Mouse (Mus musculus): ENCODE data around the gene Adgrg6. TPM values are rescaled to one million over a fixed set of nuclear protein-coding genes. Genes with fewer than 3 reads are reported as not detected.
A peak's percentile ranks its signal among the peaks of the same experiment; 100 is the strongest.

The Adgrg6 gene
- polyA plus RNA-seq, 1 experiment from 2014 or later, result 0.48 TPM

GRCm38 (mm10) chr10:14511904-14512663 is 33.4 kb downstream of the Adgrg6 start:
- H3K27ac ChIP-seq (ENCODE audit: low read depth, low read length), result no peak overlapping the region
- no peak overlapping the region for H3K4me3 ChIP-seq (ENCODE audit: low read depth, low read length)
- H3K9me3 ChIP-seq (replicated peaks; ENCODE audit: control insufficient read depth, low read length), result no peaks in the 10 kb centered on the region
- H3K4me1 ChIP-seq (ENCODE audit: control insufficient read depth, insufficient read depth, low read length), result 0 out of 2 replicates have a peak, but pooled peaks cover 7% of the 10 kb centered on the region
- no peak overlapping the region for H3K9ac ChIP-seq (ENCODE audit: low read length)
- H3K36me3 ChIP-seq (ENCODE audit: control insufficient read depth, insufficient read depth, low read length), result no peaks in the 10 kb centered on the region
- peak; percentile 82 for ATAC-seq
- DNase-seq (ENCODE audit: low spot score), result peak; percentile 41
- no peak overlapping the region for H3K4me2 ChIP-seq (ENCODE audit: low read length)
- no peaks in the 10 kb centered on the region for H3K27me3 ChIP-seq (replicated peaks; ENCODE audit: control insufficient read depth, insufficient read depth, low read length)
- WGBS, result 8% methylated on average over 2 of the region's 2 CpGs

GRCm38 (mm10) chr10:14511157-14511556 is 34.3 kb downstream of the Adgrg6 start:
- WGBS, result 44% methylated on average over 3 of the region's 3 CpGs
- H3K4me2 ChIP-seq (ENCODE audit: low read length), result no peak overlapping the region
- no peak overlapping the region for H3K4me3 ChIP-seq (ENCODE audit: low read depth, low read length)
- H3K36me3 ChIP-seq (ENCODE audit: control insufficient read depth, insufficient read depth, low read length), result no peaks in the 10 kb centered on the region
- H3K9me3 ChIP-seq (replicated peaks; ENCODE audit: control insufficient read depth, low read length), result no peaks in the 10 kb centered on the region
- 0 out of 2 replicates have a peak, but pooled peaks cover 7% of the 10 kb centered on the region for H3K4me1 ChIP-seq (ENCODE audit: control insufficient read depth, insufficient read depth, low read length)
- ATAC-seq (no peak), DNase-seq (ENCODE audit: low spot score) (no peak)
- H3K27me3 ChIP-seq (replicated peaks; ENCODE audit: control insufficient read depth, insufficient read depth, low read length), result no peaks in the 10 kb centered on the region
- no peak overlapping the region for H3K9ac ChIP-seq (ENCODE audit: low read length)
- no peak overlapping the region for H3K27ac ChIP-seq (ENCODE audit: low read depth, low read length)

GRCm38 (mm10) chr10:14495658-14496057 is 49.8 kb downstream of the Adgrg6 start:
- DNase-seq (ENCODE audit: low spot score) (no peak), ATAC-seq (no peak)
- no peaks in the 10 kb centered on the region for H3K4me1 ChIP-seq (ENCODE audit: control insufficient read depth, insufficient read depth, low read length)
- H3K9ac ChIP-seq (ENCODE audit: low read length), result no peak overlapping the region
- no peak overlapping the region for H3K4me3 ChIP-seq (ENCODE audit: low read depth, low read length)
- no peaks in the 10 kb centered on the region for H3K9me3 ChIP-seq (replicated peaks; ENCODE audit: control insufficient read depth, low read length)
- H3K27me3 ChIP-seq (replicated peaks; ENCODE audit: control insufficient read depth, insufficient read depth, low read length), result no peaks in the 10 kb centered on the region
- H3K36me3 ChIP-seq (ENCODE audit: control insufficient read depth, insufficient read depth, low read length), result no peaks in the 10 kb centered on the region
- no peak overlapping the region for H3K27ac ChIP-seq (ENCODE audit: low read depth, low read length)
- H3K4me2 ChIP-seq (ENCODE audit: low read length), result no peak overlapping the region

- no peaks in the 10 kb centered on the region for H3K9me3 ChIP-seq (replicated peaks; ENCODE audit: control insufficient read depth, low read length)
- H3K4me1 ChIP-seq (ENCODE audit: control insufficient read depth, insufficient read depth, low read length), result no peaks in the 10 kb centered on the region
- H3K27me3 ChIP-seq (replicated peaks; ENCODE audit: control insufficient read depth, insufficient read depth, low read length), result no peaks in the 10 kb centered on the region
- ATAC-seq (no peak), DNase-seq (ENCODE audit: low spot score) (no peak)
- H3K4me3 ChIP-seq (ENCODE audit: low read depth, low read length), result no peak overlapping the region
- no peak overlapping the region for H3K9ac ChIP-seq (ENCODE audit: low read length)
- no peak overlapping the region for H3K27ac ChIP-seq (ENCODE audit: low read depth, low read length)
- no peaks in the 10 kb centered on the region for H3K36me3 ChIP-seq (ENCODE audit: control insufficient read depth, insufficient read depth, low read length)
- H3K4me2 ChIP-seq (ENCODE audit: low read length), result no peak overlapping the region
Observed at GRCm38 (mm10) chr10:14495204-14495603, 50.3 kb downstream of the Adgrg6 start.

GRCm38 (mm10) chr10:14491838-14492237 is 53.6 kb downstream of the Adgrg6 start:
- no peaks in the 10 kb centered on the region for H3K4me1 ChIP-seq (ENCODE audit: control insufficient read depth, insufficient read depth, low read length)
- no peak overlapping the region for H3K9ac ChIP-seq (ENCODE audit: low read length)
- H3K4me3 ChIP-seq (ENCODE audit: low read depth, low read length), result no peak overlapping the region
- H3K9me3 ChIP-seq (replicated peaks; ENCODE audit: control insufficient read depth, low read length), result no peaks in the 10 kb centered on the region
- no peaks in the 10 kb centered on the region for H3K27me3 ChIP-seq (replicated peaks; ENCODE audit: control insufficient read depth, insufficient read depth, low read length)
- no peak overlapping the region for H3K27ac ChIP-seq (ENCODE audit: low read depth, low read length)
- no peaks in the 10 kb centered on the region for H3K36me3 ChIP-seq (ENCODE audit: control insufficient read depth, insufficient read depth, low read length)
- H3K4me2 ChIP-seq (ENCODE audit: low read length), result no peak overlapping the region
- DNase-seq (ENCODE audit: low spot score), result no peak
- 81% methylated on average over 4 of the region's 4 CpGs for WGBS
- ATAC-seq, result no peak

- 82% methylated on average over 5 of the region's 5 CpGs for WGBS
- DNase-seq (ENCODE audit: low spot score) (no peak), ATAC-seq (no peak)
- no peak overlapping the region for H3K4me3 ChIP-seq (ENCODE audit: low read depth, low read length)
- no peaks in the 10 kb centered on the region for H3K27me3 ChIP-seq (replicated peaks; ENCODE audit: control insufficient read depth, insufficient read depth, low read length)
- H3K9ac ChIP-seq (ENCODE audit: low read length), result no peak overlapping the region
- H3K9me3 ChIP-seq (replicated peaks; ENCODE audit: control insufficient read depth, low read length), result no peaks in the 10 kb centered on the region
- H3K36me3 ChIP-seq (ENCODE audit: control insufficient read depth, insufficient read depth, low read length), result no peaks in the 10 kb centered on the region
- H3K4me2 ChIP-seq (ENCODE audit: low read length), result no peak overlapping the region
- H3K4me1 ChIP-seq (ENCODE audit: control insufficient read depth, insufficient read depth, low read length), result no peaks in the 10 kb centered on the region
- H3K27ac ChIP-seq (ENCODE audit: low read depth, low read length), result no peak overlapping the region
Observed at GRCm38 (mm10) chr10:14483257-14483656, 62.2 kb downstream of the Adgrg6 start.

GRCm38 (mm10) chr10:14482483-14482882 is 63.0 kb downstream of the Adgrg6 start:
- H3K4me2 ChIP-seq (ENCODE audit: low read length), result no peak overlapping the region
- no peaks in the 10 kb centered on the region for H3K36me3 ChIP-seq (ENCODE audit: control insufficient read depth, insufficient read depth, low read length)
- no peaks in the 10 kb centered on the region for H3K4me1 ChIP-seq (ENCODE audit: control insufficient read depth, insufficient read depth, low read length)
- no peak overlapping the region for H3K9ac ChIP-seq (ENCODE audit: low read length)
- DNase-seq (ENCODE audit: low spot score) (peak; percentile 9), ATAC-seq (no peak)
- 35% methylated on average over 5 of the region's 5 CpGs for WGBS
- no peaks in the 10 kb centered on the region for H3K27me3 ChIP-seq (replicated peaks; ENCODE audit: control insufficient read depth, insufficient read depth, low read length)
- H3K4me3 ChIP-seq (ENCODE audit: low read depth, low read length), result no peak overlapping the region
- no peaks in the 10 kb centered on the region for H3K9me3 ChIP-seq (replicated peaks; ENCODE audit: control insufficient read depth, low read length)
- no peak overlapping the region for H3K27ac ChIP-seq (ENCODE audit: low read depth, low read length)

GRCm38 (mm10) chr10:14480928-14481327 is 64.5 kb downstream of the Adgrg6 start:
- no peak overlapping the region for H3K9ac ChIP-seq (ENCODE audit: low read length)
- no peak overlapping the region for H3K4me3 ChIP-seq (ENCODE audit: low read depth, low read length)
- ATAC-seq (no peak), DNase-seq (ENCODE audit: low spot score) (no peak)
- H3K27me3 ChIP-seq (replicated peaks; ENCODE audit: control insufficient read depth, insufficient read depth, low read length), result no peaks in the 10 kb centered on the region
- H3K27ac ChIP-seq (ENCODE audit: low read depth, low read length), result no peak overlapping the region
- no peaks in the 10 kb centered on the region for H3K36me3 ChIP-seq (ENCODE audit: control insufficient read depth, insufficient read depth, low read length)
- H3K4me2 ChIP-seq (ENCODE audit: low read length), result no peak overlapping the region
- H3K4me1 ChIP-seq (ENCODE audit: control insufficient read depth, insufficient read depth, low read length), result no peaks in the 10 kb centered on the region
- 67% methylated on average over 5 of the region's 5 CpGs for WGBS
- H3K9me3 ChIP-seq (replicated peaks; ENCODE audit: control insufficient read depth, low read length), result no peaks in the 10 kb centered on the region

- 59% methylated on average over 1 of the region's 1 CpGs for WGBS
- Histone ChIP-seq H3K9me3 (replicated peaks; ENCODE audit: control insufficient read depth, low read length) (no peaks in the 10 kb centered on the region), H3K36me3 (ENCODE audit: control insufficient read depth, insufficient read depth, low read length) (no peaks in the 10 kb centered on the region), H3K4me1 (ENCODE audit: control insufficient read depth, insufficient read depth, low read length) (no peaks in the 10 kb centered on the region), H3K27ac (ENCODE audit: low read depth, low read length) (no peak overlapping the region), H3K4me2 (ENCODE audit: low read length) (no peak overlapping the region), H3K4me3 (ENCODE audit: low read depth, low read length) (no peak overlapping the region), H3K9ac (ENCODE audit: low read length) (no peak overlapping the region), H3K27me3 (replicated peaks; ENCODE audit: control insufficient read depth, insufficient read depth, low read length) (no peaks in the 10 kb centered on the region)
- DNase-seq (ENCODE audit: low spot score), result no peak
- no peak for ATAC-seq
Observed at GRCm38 (mm10) chr10:14476393-14476792, 69.1 kb downstream of the Adgrg6 start.
